Mouse (Mus musculus) bone marrow, adult 2 months (tissue): ENCODE data around the gene Nit2. TPM values are rescaled to one million over a fixed set of nuclear protein-coding genes. Genes with fewer than 3 reads are reported as not detected.
"Not testable (repeated sequence)": the region's sequence is repeated elsewhere in the genome, so short reads cannot be mapped to it uniquely, and the experiment has no call there.

Source experiments
- H3K27ac ChIP-seq: fragments of 200-500 bp; 2 replicates; pipeline ENCODE4 v1.5.1; 2012; ENCODE audit warnings: low read depth, mild to moderate bottlenecking, control low read depth, inconsistent platforms, low read length; ENCODE audit not compliant: control insufficient read depth, poor library complexity, insufficient read depth
- H3K4me1 ChIP-seq: fragments of 200-500 bp; 2 replicates; pipeline ENCODE4 v1.6.1; 2011; ENCODE audit warnings: low read length; ENCODE audit not compliant: control insufficient read depth, insufficient read depth
- H3K4me3 ChIP-seq: fragments of 200-500 bp; replicated peaks from 2 replicates; pipeline ENCODE3; 2011; ENCODE audit warnings: mild to moderate bottlenecking, low read depth, low read length, control low read depth; ENCODE audit not compliant: control insufficient read depth
- CTCF ChIP-seq: fragments of 200-500 bp; IDR thresholded peaks from 2 replicates; pipeline ENCODE4 v1.5.1; 2011; ENCODE audit warnings: low read length, control low read depth; ENCODE audit not compliant: control insufficient read depth, insufficient read depth
- POLR2A ChIP-seq: fragments of 200-500 bp; IDR thresholded peaks from 2 replicates; pipeline ENCODE4 v1.6.1; 2011; ENCODE audit warnings: low read depth, mild to moderate bottlenecking, control low read depth, low read length, borderline replicate concordance; ENCODE audit not compliant: control insufficient read depth
- WGBS: fragments of 180-500 bp; shearing (Covaris S2); methylation state at CpG from one replicate; pipeline ENCODE4 v1.1.7; 2018; 5-methylcytosine and 5-hydroxymethylcytosine counted together
- polyA plus RNA-seq: library from polyadenylated mRNA; stranded (reverse); fragments of >200 nt; gene quantifications from 2 replicates; pipeline ENCODE4 v1.2.4, GENCODE M21; 2011; ENCODE audit warnings: low replicate concordance; ENCODE audit not compliant: missing spikeins, insufficient read depth, insufficient read length

Nit2 gene
- polyA plus RNA-seq, 1 experiment = 35.4 TPM

DNA sequence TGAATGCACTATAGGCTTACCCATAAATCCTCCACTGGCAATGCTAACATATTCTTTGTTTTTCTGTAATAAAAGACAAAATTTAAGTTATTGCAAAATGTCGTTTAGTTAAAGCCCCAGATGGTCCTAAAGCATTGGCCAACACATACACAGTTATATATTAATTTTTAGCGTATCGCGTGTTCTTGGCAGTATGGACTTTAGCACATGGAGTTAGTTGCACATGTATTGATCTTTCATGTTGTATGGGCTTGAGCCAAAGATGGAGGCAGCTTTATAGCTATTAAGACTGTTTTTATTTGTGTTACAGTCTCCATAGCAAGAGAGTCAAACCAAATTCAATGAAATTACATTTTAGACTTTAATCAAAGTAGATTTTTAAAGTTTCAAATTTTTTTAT, 19.5 kb upstream of the Nit2 start:
- 89% methylated on average over 4 of the region's 4 CpGs for WGBS
- Histone ChIP-seq H3K27ac (no peak overlapping the region), H3K4me1 (peaks cover 2% of the 10 kb centered on the region; the same call in 1 of the 2 replicates), H3K4me3 (no peak overlapping the region)
- TF ChIP-seq CTCF = no peak
- TF ChIP-seq POLR2A = no peak

DNA sequence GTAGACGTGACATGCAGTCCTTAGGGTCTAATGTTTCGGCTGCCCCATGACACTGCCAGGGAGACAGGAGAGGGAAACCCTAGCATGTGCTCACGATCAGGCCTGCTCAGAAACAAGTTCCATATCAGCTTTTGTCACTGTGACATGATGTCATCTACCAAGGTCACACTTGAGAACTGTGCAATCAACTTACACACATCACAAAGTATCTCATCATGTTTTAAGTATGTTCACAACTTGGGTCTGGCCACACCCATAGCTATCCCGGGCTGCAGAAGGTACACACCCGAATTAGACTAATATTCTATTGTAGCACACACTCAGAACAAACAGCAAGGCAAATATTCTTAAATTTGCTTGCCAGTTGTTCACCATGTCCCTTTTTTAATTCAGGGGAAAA, 14.9 kb upstream of the Nit2 start:
- TF ChIP-seq CTCF (no peak), POLR2A (no peak)
- H3K4me3 ChIP-seq = no peak overlapping the region
- WGBS = 83% methylated on average over 5 of the region's 5 CpGs
- H3K27ac ChIP-seq = no peak overlapping the region
- no peaks in the 10 kb centered on the region for H3K4me1 ChIP-seq

DNA sequence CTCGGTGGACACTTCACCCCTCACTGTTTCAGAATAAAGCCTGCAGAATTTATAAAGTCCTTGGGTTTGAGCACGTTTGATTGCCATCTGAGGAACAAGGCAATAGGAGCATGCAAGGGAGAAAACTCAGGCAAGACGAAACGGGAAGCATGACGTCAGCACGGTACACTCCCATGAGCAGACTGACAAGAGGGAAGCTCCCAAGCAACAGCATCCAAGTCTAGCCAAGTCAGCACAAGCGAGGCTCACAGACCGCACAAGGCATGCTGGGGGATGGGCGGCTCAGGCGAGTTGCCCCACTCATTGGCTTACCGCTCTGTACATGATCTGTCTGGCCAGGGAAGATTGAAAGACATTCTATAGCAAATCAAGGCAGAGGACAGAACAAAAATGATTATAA, 14.0 kb upstream of the Nit2 start:
- TF ChIP-seq POLR2A (no peak), CTCF (no peak)
- H3K27ac ChIP-seq = no peak overlapping the region

DNA sequence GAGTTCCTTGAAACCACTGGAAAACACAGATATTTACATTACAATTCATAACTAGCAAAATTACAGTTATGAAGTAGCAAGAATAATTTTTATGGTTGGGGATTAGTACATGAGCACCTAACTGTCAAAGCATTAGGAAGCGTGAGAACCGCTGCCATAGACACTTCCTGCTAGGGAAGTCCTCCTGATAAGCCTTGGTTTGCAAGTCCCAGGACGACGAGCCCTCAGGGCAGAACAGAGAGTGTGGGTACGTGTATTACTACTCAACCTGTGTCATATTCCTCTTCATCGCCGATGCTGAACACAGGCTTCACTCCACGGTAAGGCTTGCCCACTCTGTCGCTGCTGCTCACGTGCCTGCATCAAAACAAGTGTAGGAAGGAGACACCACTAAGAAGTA, 10.5 kb upstream of the Nit2 start:
- H3K4me1 ChIP-seq = no peaks in the 10 kb centered on the region
- 75% methylated on average over 10 of the region's 10 CpGs for WGBS
- TF ChIP-seq POLR2A = no peak
- TF ChIP-seq CTCF = no peak
- H3K4me3 ChIP-seq = no peak overlapping the region
- H3K27ac ChIP-seq = no peak overlapping the region

More for the DNA sequence above, 14.0 kb upstream of the Nit2 start:
- WGBS = 84% methylated on average over 11 of the region's 11 CpGs
- Histone ChIP-seq H3K4me3 (no peak overlapping the region), H3K4me1 (no peaks in the 10 kb centered on the region)

DNA sequence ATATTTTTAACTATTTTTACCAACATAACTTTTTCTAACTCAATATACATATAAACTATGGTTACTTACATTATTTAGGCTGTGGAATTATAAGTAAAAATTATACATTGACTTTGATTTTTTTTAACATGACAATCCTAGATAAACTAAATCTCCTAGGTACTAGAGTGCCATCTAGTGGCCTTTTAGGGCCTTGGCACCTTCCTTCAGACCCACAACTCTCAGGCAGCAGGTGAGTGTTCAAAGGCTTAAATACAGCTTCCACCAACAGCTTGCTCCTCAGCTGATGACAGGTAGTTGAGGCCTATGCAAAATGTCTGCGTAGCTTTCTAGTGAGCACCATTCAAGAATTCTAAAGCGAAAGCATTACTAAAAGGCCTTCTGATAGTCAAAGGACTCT, 10.1 kb upstream of the Nit2 start:
- WGBS = 80% methylated on average over 2 of the region's 2 CpGs
- H3K4me3 ChIP-seq = no peak overlapping the region
- no peaks in the 10 kb centered on the region for H3K4me1 ChIP-seq
- TF ChIP-seq POLR2A = no peak
- peak; percentile 52 for TF ChIP-seq CTCF
- no peak overlapping the region for H3K27ac ChIP-seq

DNA sequence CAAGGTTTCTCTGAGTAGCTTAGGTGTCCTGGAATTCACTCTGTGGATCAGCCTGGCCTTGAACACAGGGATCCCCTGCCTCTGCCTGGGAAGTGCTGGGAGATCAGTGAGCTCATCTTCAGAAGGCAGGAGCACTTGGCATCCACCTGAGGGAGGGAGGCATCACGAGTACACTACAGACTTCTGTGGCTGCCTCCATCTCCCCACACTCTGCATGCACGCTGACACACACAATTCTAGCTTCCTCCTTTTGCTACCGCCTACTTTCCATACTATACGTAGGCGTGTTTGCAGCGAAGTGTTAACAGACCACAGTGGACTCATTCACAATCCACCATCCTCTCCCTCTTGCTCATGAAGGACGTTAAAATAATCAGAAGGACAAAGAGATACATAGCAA, 9.1 kb upstream of the Nit2 start:
- 73% methylated on average over 7 of the region's 7 CpGs for WGBS
- no peak overlapping the region for H3K4me3 ChIP-seq
- no peak overlapping the region for H3K27ac ChIP-seq

DNA sequence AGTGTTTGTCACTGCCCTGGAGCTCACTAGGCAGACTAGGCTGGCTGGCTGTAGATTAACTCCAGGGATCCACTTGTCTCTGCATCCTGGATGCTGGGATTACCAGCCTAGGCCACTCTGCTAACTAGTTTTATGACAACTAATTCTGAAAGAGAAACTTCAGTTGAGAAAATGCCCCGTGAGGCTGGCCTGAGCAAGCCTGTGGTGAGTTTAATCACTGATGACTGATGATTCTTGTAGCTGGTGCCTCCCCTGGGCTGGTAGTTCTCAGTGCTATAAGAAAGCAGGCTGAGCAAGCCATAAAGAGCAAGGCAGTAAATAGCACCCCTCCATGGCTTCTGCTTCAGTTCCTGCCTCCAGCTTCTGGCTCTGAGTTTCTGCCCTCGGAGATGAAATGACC, 8.6 kb upstream of the Nit2 start:
- Histone ChIP-seq H3K4me1 (no peaks in the 10 kb centered on the region), H3K4me3 (no peak overlapping the region), H3K27ac (no peak overlapping the region)
- WGBS = 82% methylated on average over 2 of the region's 2 CpGs
- TF ChIP-seq POLR2A = no peak
- no peak for TF ChIP-seq CTCF

More for the DNA sequence above, 9.1 kb upstream of the Nit2 start:
- TF ChIP-seq CTCF = no peak
- TF ChIP-seq POLR2A = no peak
- no peaks in the 10 kb centered on the region for H3K4me1 ChIP-seq

DNA sequence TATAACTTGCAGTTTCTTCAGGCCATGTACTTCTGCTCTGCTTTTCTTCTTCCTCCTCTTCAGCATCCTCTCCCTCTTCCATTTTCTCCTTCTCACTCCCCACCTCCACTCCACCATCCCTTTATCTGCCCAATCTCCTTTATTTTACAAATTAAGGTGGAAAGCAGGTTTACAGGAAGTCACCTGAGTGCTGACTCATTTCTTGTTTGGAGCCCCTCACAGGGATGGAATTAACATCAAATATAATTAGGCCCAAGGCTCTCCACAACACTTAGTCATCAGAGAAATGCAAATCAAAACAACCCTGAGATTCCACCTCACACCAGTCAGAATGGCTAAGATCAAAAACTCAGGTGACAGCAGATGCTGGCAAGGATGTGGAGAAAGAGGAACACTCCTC, 7.3 kb upstream of the Nit2 start:
- not testable (repeated sequence) for H3K27ac ChIP-seq, H3K4me3 ChIP-seq, H3K4me1 ChIP-seq

DNA sequence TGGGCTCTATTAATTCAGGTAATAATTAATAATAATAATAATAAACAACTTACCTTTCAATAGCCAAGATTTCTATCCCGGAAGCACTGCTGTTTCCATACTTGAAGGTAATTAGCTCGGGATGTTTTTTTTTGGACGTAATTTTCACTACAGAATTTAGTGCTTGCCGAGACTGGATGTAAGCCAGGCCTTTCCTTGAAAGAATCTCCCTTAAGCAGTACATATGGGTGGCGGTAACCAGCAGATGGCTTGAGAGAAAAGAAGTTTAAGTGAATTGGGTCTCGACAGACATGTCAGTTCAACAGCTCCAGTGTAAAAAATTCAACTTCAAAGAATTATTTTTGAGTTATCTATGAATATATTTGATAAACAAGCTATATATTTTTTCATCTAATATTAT, 4.4 kb upstream of the Nit2 start:
- 87% methylated on average over 6 of the region's 6 CpGs for WGBS
- Histone ChIP-seq H3K27ac (no peak overlapping the region), H3K4me1 (no peaks in the 10 kb centered on the region; the same call in 1 of the 2 replicates), H3K4me3 (no peak overlapping the region)
- TF ChIP-seq CTCF (no peak), POLR2A (no peak)

DNA sequence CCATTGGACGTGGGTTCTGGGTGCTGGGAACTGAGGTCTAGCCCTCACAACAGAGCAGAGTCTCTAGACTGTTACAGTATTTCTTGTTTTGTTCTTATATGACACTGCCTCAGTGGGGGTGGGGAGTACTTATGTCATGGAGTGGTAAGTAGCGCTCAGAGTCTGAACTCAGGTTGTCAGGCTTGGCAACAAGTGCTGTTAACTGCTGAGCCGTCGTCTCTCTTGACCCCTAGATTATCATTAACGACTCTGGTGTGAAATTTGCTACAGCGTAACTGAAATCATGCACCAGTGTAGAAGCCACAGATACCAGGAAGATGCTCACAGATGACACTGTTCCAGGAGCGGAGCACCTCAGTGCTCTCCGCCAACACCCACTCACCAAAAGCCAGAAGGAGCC, 4.0 kb upstream of the Nit2 start:
- no peak for TF ChIP-seq POLR2A
- Histone ChIP-seq H3K27ac (no peak overlapping the region), H3K4me3 (no peak overlapping the region), H3K4me1 (no peaks in the 10 kb centered on the region; the same call in 1 of the 2 replicates)
- WGBS = 90% methylated on average over 8 of the region's 8 CpGs
